Mouse (Mus musculus) stomach, postnatal 0 days (tissue): ENCODE results near the gene Prox1.

Source experiments
- CTCF ChIP-seq: IDR thresholded peaks from 2 replicates; pipeline ENCODE4 v1.5.1; 2016; ENCODE audit warnings: antibody characterized with exemption, low read depth, mild to moderate bottlenecking, moderate library complexity
- EP300 ChIP-seq: optimal IDR thresholded peaks from 2 replicates; pipeline ENCODE3; 2016; ENCODE audit warnings: antibody characterized with exemption

GRCm38 (mm10) chr1:190174231-190174630 lies 3.7 kb upstream of the Prox1 start:
- TF ChIP-seq CTCF (no peak), EP300 (no peak)
